29 mouse cellular contexts compared by ENCODE assay signal in genomic region chr7:102540596-102540995, GRCm38 (mm10). TPM values are rescaled to one million over a fixed set of nuclear protein-coding genes. Genes with fewer than 3 reads are reported as not detected.
A peak's percentile ranks its signal among the peaks of the same experiment; 100 is the strongest.
DNase-seq lines count a peak whose midpoint lies in the region; ATAC-seq and TF ChIP-seq lines count a peak whose summit lies in the region.
"Had no signal": no experiment of that assay in that cellular context is flagged by ENCODE, and none has a peak within 500 bp of the region (broad histone marks: within the 10 kb centered on the region; RNA-seq: fewer than 3 reads in every experiment).

TSS of gene Olfr548-ps1 (plus strand) at chr7:102540896.

- TF ChIP-seq CTCF in midbrain, postnatal 0 days (IDR thresholded peaks at IDR 0.05), result no peak

- 86% methylated on average over 2 of the region's 2 CpGs for WGBS in midbrain, embryonic 11.5 days
- 87% methylated on average over 2 of the region's 2 CpGs for WGBS in midbrain, postnatal 0 days
- WGBS in neural tube, embryonic 15.5 days, result 88% methylated on average over 2 of the region's 2 CpGs

- no peaks in the 10 kb centered on the region for H3K27me3 ChIP-seq in midbrain, embryonic 11.5 days (ENCODE audit: control insufficient read depth, insufficient read depth, low read length)
- H3K27me3 ChIP-seq in midbrain, postnatal 0 days (ENCODE audit: insufficient read depth, low read length), result no peaks in the 10 kb centered on the region
- H3K27me3 ChIP-seq in neural tube, embryonic 15.5 days (replicated peaks), result no peaks in the 10 kb centered on the region
- H3K27me3 ChIP-seq: CH12.LX had no signal

- H3K9me3 ChIP-seq in midbrain, embryonic 11.5 days (ENCODE audit: control insufficient read depth, low read length), result no peaks in the 10 kb centered on the region
- H3K9me3 ChIP-seq in midbrain, postnatal 0 days (ENCODE audit: low read length), result no peaks in the 10 kb centered on the region
- H3K9me3 ChIP-seq in neural tube, embryonic 15.5 days (replicated peaks), result no peaks in the 10 kb centered on the region
- H3K9me3 ChIP-seq: G1E had no signal

- DNase-seq in midbrain, embryonic 11.5 days (ENCODE audit: low spot score, missing footprints), result peak; percentile 71
- no peak for DNase-seq in midbrain, postnatal 0 days (ENCODE audit: low spot score)
- peak; percentile 13 for DNase-seq in adipocyte (ENCODE audit: low spot score)
- DNase-seq in cerebellum, postnatal 25 days, result no peak
- no peak for DNase-seq in adrenal gland, postnatal 4 days (ENCODE audit: low spot score in 2 of 2)
- DNase-seq: adrenal gland, adult 2 months; adrenal gland, adult 8-10 months; adrenal gland, postnatal 10 days; adrenal gland, postnatal 14 days; adrenal gland, postnatal 25 days; adrenal gland, postnatal 36 days; B cell, adult 2 months; cerebellum, adult 11 months; cerebellum, adult 11-12 months; cerebellum, adult 18-20 months; cerebellum, adult 2 months had no signal

- ATAC-seq in midbrain, embryonic 11.5 days (ENCODE audit: low FRiP score), result no peak
- no peak for ATAC-seq in midbrain, postnatal 0 days (ENCODE audit: low FRiP score)
- ATAC-seq in granulocyte monocyte progenitor cell, adult 5-6 weeks (replicated peaks; ENCODE audit: poor library complexity, severe bottlenecking), result peak; percentile 42; the same call in 1 of the 2 replicates
- peak; percentile 59 for ATAC-seq in megakaryocyte, adult 5-6 weeks (ENCODE audit: poor library complexity, severe bottlenecking)
- no peak for ATAC-seq in neural tube, embryonic 15.5 days (ENCODE audit: low FRiP score)
- ATAC-seq: activated CD4-positive, CD25-positive, alpha-beta regulatory T cell, adult 4 months; Patski had no signal

- H3K36me3 ChIP-seq in midbrain, embryonic 11.5 days (ENCODE audit: control insufficient read depth, insufficient read depth, low read length), result no peaks in the 10 kb centered on the region
- no peaks in the 10 kb centered on the region for H3K36me3 ChIP-seq in midbrain, postnatal 0 days (ENCODE audit: insufficient read depth, low read length)
- no peaks in the 10 kb centered on the region for H3K36me3 ChIP-seq in neural tube, embryonic 15.5 days
- H3K36me3 ChIP-seq: G1E had no signal

- no peak within 1 kb of the TSS for H3K27ac ChIP-seq in midbrain, embryonic 11.5 days (ENCODE audit: low read depth, low read length)
- no peak within 1 kb of the TSS for H3K27ac ChIP-seq in midbrain, postnatal 0 days (ENCODE audit: low read depth, low read length)
- H3K27ac ChIP-seq in neural tube, embryonic 15.5 days (replicated peaks), result no peak within 1 kb of the TSS

- H3K4me3 ChIP-seq in midbrain, embryonic 11.5 days (ENCODE audit: low read depth, low read length), result no peak within 1 kb of the TSS
- H3K4me3 ChIP-seq in midbrain, postnatal 0 days (ENCODE audit: low read depth, low read length), result no peak within 1 kb of the TSS
- H3K4me3 ChIP-seq in neural tube, embryonic 15.5 days (replicated peaks), result no peak within 1 kb of the TSS

- H3K4me1 ChIP-seq in midbrain, embryonic 11.5 days (ENCODE audit: control insufficient read depth, insufficient read depth, low read length), result no peaks in the 10 kb centered on the region
- no peaks in the 10 kb centered on the region for H3K4me1 ChIP-seq in midbrain, postnatal 0 days (ENCODE audit: insufficient read depth, low read length)
- H3K4me1 ChIP-seq in neural tube, embryonic 15.5 days, result no peaks in the 10 kb centered on the region

- no peak within 1 kb of the TSS for H3K4me2 ChIP-seq in midbrain, embryonic 11.5 days
- no peak within 1 kb of the TSS for H3K4me2 ChIP-seq in midbrain, postnatal 0 days (ENCODE audit: low read depth, low read length, poor library complexity, severe bottlenecking)
- H3K4me2 ChIP-seq in neural tube, embryonic 15.5 days, result no peak within 1 kb of the TSS

- no peak within 1 kb of the TSS for H3K9ac ChIP-seq in midbrain, embryonic 11.5 days (ENCODE audit: low read length)
- H3K9ac ChIP-seq in midbrain, postnatal 0 days (replicated peaks; ENCODE audit: low read length, poor library complexity, severe bottlenecking), result no peak within 1 kb of the TSS
- H3K9ac ChIP-seq in neural tube, embryonic 15.5 days (replicated peaks), result no peak within 1 kb of the TSS

RNA-seq across cellular contexts. Expression of gene Olfr548-ps1, which starts in this region (rescaled TPM):
- not detected in 2 replicates for polyA plus RNA-seq in midbrain, embryonic 11.5 days (2014; fragmentation: Nextera tagmentation; extraction: Ambion mirVana)
- not detected in 2 replicates for total RNA-seq in midbrain, postnatal 0 days (2014; rRNA removed)
- polyA plus RNA-seq in midbrain, postnatal 0 days (2015; fragmentation: Nextera tagmentation; extraction: Ambion mirVana), result not detected in 2 replicates
- total RNA-seq in granulocyte monocyte progenitor cell, adult 5-6 weeks (2014; fragmentation: Nextera tagmentation), result not detected in 2 replicates
- total RNA-seq in granulocyte monocyte progenitor cell, adult 5-6 weeks (2017), result not detected in 2 replicates
- total RNA-seq in megakaryocyte, adult 5-6 weeks (2015), result not detected in 2 replicates
- not detected in 2 replicates for total RNA-seq in megakaryocyte, adult 5-6 weeks (2017)
- polyA plus RNA-seq in neural tube, embryonic 15.5 days (2015; fragmentation: Nextera tagmentation; extraction: Ambion mirVana), result not detected in 2 replicates
- not detected for total RNA-seq in adrenal gland, postnatal 4 days (2021)
- total RNA-seq: adrenal gland, adult 18-20 months; adrenal gland, adult 2 months; adrenal gland, adult 8-10 months; adrenal gland, postnatal 10 days; adrenal gland, postnatal 14 days; adrenal gland, postnatal 25 days; adrenal gland, postnatal 36 days; CH12.LX; ES-E14; MEL had no signal
- polyA plus RNA-seq: activated CD4-positive, CD25-positive, alpha-beta regulatory T cell, adult 4 months; adrenal gland, adult 2 months; brain, embryonic 14.5 days; C2C12; CD4-positive, CD25-positive, alpha-beta regulatory T cell, adult 4 months; cerebellum, adult 2 months; G1E; Patski had no signal

Comparison
In these comparisons a context has a peak if more than half of its experiments do, and no peak if none do; other contexts are left out.
1. Peak in DNase-seq in midbrain, embryonic 11.5 days; RNA of the gene not detected or under 1 TPM.
2. Peak in ATAC-seq in granulocyte monocyte progenitor cell, adult 5-6 weeks; RNA of the gene not detected or under 1 TPM.
3. Peak in ATAC-seq in megakaryocyte, adult 5-6 weeks; RNA of the gene not detected or under 1 TPM.